Mouse (Mus musculus): ENCODE results near the gene Itgb1bp2.

DNA sequence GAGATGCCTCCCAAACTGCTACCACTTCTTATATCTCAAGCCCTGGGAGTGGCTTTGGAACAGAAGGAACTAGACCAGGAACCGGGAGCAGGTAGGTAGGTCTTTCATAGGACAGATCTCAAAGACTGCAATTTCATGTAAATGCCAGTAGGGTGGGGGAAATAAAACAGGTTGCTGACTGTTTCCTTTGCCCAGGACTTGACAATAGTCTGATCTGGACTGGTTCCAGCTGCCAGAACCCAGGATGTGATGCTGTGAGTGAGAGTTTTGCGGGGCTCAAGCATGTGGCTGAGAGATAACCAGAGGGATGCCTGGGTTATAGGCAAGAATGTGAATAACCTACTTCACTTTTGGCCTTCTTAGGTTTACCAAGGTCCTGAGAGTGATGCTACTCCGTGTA is 2.7 kb downstream of the Itgb1bp2 start:
- TF ChIP-seq GATA1 (IDR thresholded peaks at IDR 0.05; ENCODE audit: low read length) (no peak), TAL1 (IDR thresholded peaks at IDR 0.05; ENCODE audit: low read length) (no peak)

All from erythroblast, embryonic 14.5 days (primary cell).